Mouse (Mus musculus) retina, postnatal 7 days (tissue): Measurements from ENCODE around the gene Tubg2.

Experiments
- DNase-seq: peaks from one replicate; pipeline ENCODE4 v3.0.0-alpha.2; 2012; ENCODE audit warnings: low read depth, low spot score

Gene Tubg2

DNA sequence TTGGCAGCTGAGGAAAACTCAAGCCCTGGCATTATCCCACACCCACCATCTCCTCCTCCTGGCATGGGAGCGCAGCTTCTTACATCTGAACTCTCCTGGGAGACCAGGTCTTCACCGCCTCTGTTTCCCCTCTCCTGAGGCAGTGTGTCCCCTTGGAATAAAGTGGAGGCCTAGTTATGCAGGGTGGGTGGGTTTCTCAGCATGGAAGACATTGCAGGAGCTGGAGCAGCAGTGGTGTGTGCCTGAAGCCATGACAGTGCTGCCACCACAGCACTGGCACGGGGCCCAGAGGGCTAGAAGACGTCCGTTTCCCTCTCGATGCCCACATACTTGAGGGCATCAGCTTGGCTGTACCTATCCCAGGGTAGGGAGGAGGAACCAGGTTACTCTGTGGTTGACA lies 36.9 kb downstream of the Tubg2 start:
- no peak for DNase-seq

- DNase-seq: no peak
Measured at GRCm38 (mm10) chr11:101193076-101193475, 37.4 kb downstream of the Tubg2 start.

DNA sequence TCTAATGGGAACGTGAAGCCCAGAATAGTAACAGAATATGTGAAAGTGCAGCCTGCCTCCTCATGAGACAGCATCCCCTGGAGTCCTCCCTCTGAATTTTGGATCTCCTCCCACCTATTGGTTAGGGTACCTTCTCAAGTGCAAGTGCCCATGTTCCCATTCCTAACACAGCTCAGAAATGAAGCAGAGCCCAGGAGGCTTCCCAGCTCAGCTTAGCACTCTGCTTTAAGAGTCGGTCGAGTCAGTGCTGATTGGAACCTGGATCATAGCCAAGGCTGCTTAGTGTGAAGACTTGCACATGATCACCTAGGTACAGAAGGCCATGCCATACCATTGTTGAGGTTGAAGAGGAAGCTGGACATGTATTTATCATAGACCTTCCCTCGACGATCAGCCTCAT lies 38.4 kb downstream of the Tubg2 start:
- DNase-seq: no peak

- no peak for DNase-seq
Measured at GRCm38 (mm10) chr11:101194643-101195042, 38.9 kb downstream of the Tubg2 start.

DNA sequence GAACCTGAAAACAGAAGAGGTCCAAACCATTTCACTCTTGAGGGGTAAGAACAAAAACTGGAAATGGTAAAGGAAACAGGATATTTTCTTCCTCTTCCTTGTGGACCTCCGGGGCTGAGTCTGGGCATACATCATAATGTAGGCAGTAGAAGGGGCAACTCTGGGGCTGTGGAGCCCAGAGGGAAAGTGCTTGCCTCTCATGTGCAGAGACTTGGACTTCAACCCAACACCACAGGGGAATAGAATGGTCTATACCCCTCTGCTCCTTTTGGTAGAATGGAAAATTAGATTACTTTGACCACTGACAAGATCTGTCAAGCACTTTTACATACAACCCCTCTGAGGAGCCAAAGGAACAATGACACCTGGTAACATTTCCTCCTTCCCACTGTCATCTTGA lies 39.4 kb downstream of the Tubg2 start:
- no peak for DNase-seq

DNA sequence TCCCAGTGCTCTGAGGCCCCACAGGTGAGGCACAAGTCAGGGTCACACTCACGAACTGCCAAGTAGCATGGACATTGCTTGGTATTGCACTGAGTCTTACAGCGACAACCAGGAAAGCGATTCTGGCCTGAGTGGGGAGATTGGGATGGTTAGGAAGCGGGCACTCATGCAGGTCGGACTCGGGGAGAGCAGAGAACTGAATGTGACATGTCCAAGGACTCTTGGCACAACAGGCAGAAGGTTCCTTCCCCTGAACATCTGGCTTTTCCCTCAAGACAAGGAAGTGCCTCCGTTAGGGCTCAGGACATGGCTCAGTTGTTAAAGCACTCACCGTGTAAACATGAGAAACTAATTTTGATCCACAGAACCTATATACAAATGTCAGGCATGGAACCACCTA lies 39.9 kb downstream of the Tubg2 start:
- no peak for DNase-seq

- no peak for DNase-seq
Measured at GRCm38 (mm10) chr11:101196175-101196574, 40.5 kb downstream of the Tubg2 start.

DNA sequence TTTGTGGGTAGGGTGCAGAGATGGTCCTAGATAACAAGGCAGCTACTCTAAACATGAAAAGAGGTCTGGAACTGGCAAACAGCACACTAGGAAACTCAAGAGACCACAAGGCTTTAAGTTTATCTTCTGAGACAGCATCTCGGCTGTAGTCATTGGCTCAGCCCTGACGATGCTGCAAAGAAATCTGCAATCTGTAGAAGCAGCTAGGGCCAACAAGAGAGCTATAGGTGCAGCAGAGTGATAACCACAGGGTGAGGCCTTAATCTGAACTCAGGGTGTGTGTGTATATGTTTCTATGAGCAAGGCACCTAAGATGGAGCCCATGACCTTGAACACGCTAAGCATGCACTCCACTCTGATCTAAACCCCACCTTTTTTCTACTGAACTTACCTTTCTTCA lies 43.8 kb downstream of the Tubg2 start:
- DNase-seq: no peak

- DNase-seq: peak; percentile 40
Measured at GRCm38 (mm10) chr11:101200986-101201385, 45.3 kb downstream of the Tubg2 start.
